In genomic region chr2:83739461-83740124, GRCm38 (mm10) we compare ENCODE assay signal across 10 mouse cellular contexts. TPM values are rescaled to one million over a fixed set of nuclear protein-coding genes. Genes with fewer than 3 reads are reported as not detected.
DNase-seq lines count a peak whose midpoint lies in the region; ATAC-seq and TF ChIP-seq lines count a peak whose summit lies in the region.
"Had no signal": no experiment of that assay in that cellular context is flagged by ENCODE, and none has a peak within 500 bp of the region (broad histone marks: within the 10 kb centered on the region; RNA-seq: fewer than 3 reads in every experiment).

No protein-coding gene starts in this region.

- ATAC-seq in heart, embryonic 16.5 days (replicated peaks; ENCODE audit: extremely low read depth, insufficient read depth, low FRiP score), result peak; percentile 55
- no peak for ATAC-seq in neural tube, embryonic 13.5 days (ENCODE audit: low read depth)
- ATAC-seq in forebrain, embryonic 15.5 days (replicated peaks), result no peak

- H3K4me2 ChIP-seq in heart, embryonic 16.5 days (ENCODE audit: low read depth, low read length), result no peak overlapping the region; the same call in 1 of the 2 replicates
- no peak overlapping the region for H3K4me2 ChIP-seq in neural tube, embryonic 13.5 days
- H3K4me2 ChIP-seq in forebrain, embryonic 15.5 days (replicated peaks), result no peak overlapping the region
- H3K4me2 ChIP-seq: lung, embryonic 15.5 days; neural tube, embryonic 12.5 days had no signal

- H3K27ac ChIP-seq in heart, embryonic 16.5 days (ENCODE audit: low read length), result no peak overlapping the region; the same call in 1 of the 2 replicates
- 0 out of 2 replicates have a peak overlapping the region, but pooled peaks have one; percentile 13 for H3K27ac ChIP-seq in neural tube, embryonic 13.5 days (replicated peaks)
- H3K27ac ChIP-seq in embryonic fibroblast, embryonic 13.5 days (ENCODE audit: insufficient read depth, low read length), result peak overlapping the region; percentile 11; the same call in 1 of the 2 replicates
- no peak overlapping the region for H3K27ac ChIP-seq in forebrain, embryonic 15.5 days (replicated peaks)
- H3K27ac ChIP-seq: neural tube, embryonic 12.5 days had no signal

- TF ChIP-seq POLR2A in embryonic fibroblast, embryonic 13.5 days (IDR thresholded peaks at IDR 0.05; ENCODE audit: low read depth, low read length), result no peak

- peaks cover 10% of the 10 kb centered on the region for H3K36me3 ChIP-seq in heart, embryonic 16.5 days (ENCODE audit: control insufficient read depth, insufficient read depth)
- H3K36me3 ChIP-seq in neural tube, embryonic 13.5 days, result peaks cover 3% of the 10 kb centered on the region; the same call in 1 of the 2 replicates
- H3K36me3 ChIP-seq in forebrain, embryonic 15.5 days, result no peaks in the 10 kb centered on the region

- WGBS in heart, embryonic 16.5 days, result 50% methylated on average over 9 of the region's 9 CpGs
- WGBS in neural tube, embryonic 13.5 days, result 67% methylated on average over 9 of the region's 9 CpGs
- WGBS in forebrain, embryonic 15.5 days, result 84% methylated on average over 9 of the region's 9 CpGs

- H3K4me1 ChIP-seq in heart, embryonic 16.5 days (ENCODE audit: control insufficient read depth, insufficient read depth, low read length), result peaks cover 17% of the 10 kb centered on the region
- H3K4me1 ChIP-seq in neural tube, embryonic 13.5 days (replicated peaks), result peaks cover 19% of the 10 kb centered on the region
- peaks cover 20% of the 10 kb centered on the region for H3K4me1 ChIP-seq in embryonic fibroblast, embryonic 13.5 days (ENCODE audit: control insufficient read depth, insufficient read depth, low read length)
- H3K4me1 ChIP-seq in forebrain, embryonic 15.5 days, result no peaks in the 10 kb centered on the region
- H3K4me1 ChIP-seq: neural tube, embryonic 12.5 days had no signal

- no peak for DNase-seq in heart, postnatal 4 days
- no peak for DNase-seq in neural tube, embryonic 10.5 days (ENCODE audit: extremely low spot score, low spot score)
- DNase-seq in yolk sac, embryonic 10.5 days (ENCODE audit: low spot score), result peak; percentile 42
- no peak for DNase-seq in urinary bladder, postnatal 14 days (ENCODE audit: low spot score)

- H3K9me3 ChIP-seq in heart, embryonic 16.5 days (replicated peaks; ENCODE audit: control insufficient read depth, low read length), result no peaks in the 10 kb centered on the region
- no peaks in the 10 kb centered on the region for H3K9me3 ChIP-seq in neural tube, embryonic 13.5 days
- no peaks in the 10 kb centered on the region for H3K9me3 ChIP-seq in forebrain, embryonic 15.5 days
- H3K9me3 ChIP-seq: lung, embryonic 15.5 days; neural tube, embryonic 12.5 days had no signal

- H3K4me3 ChIP-seq in heart, embryonic 16.5 days (ENCODE audit: low read length), result no peak overlapping the region
- H3K4me3 ChIP-seq in neural tube, embryonic 13.5 days, result no peak overlapping the region
- no peak overlapping the region for H3K4me3 ChIP-seq in embryonic fibroblast, embryonic 13.5 days (ENCODE audit: insufficient read depth, low read length)
- no peak overlapping the region for H3K4me3 ChIP-seq in forebrain, embryonic 15.5 days
- H3K4me3 ChIP-seq: lung, embryonic 15.5 days; neural tube, embryonic 12.5 days had no signal

- no peak overlapping the region for H3K9ac ChIP-seq in heart, embryonic 16.5 days (ENCODE audit: low read length)
- H3K9ac ChIP-seq in neural tube, embryonic 13.5 days, result no peak overlapping the region
- no peak overlapping the region for H3K9ac ChIP-seq in forebrain, embryonic 15.5 days (replicated peaks)
- H3K9ac ChIP-seq: lung, embryonic 15.5 days; neural tube, embryonic 12.5 days had no signal

- no peak for TF ChIP-seq CTCF in embryonic fibroblast, embryonic 13.5 days (IDR thresholded peaks at IDR 0.05; ENCODE audit: borderline replicate concordance, insufficient read depth, low read length)

- no peaks in the 10 kb centered on the region; the same call in 1 of the 2 replicates for H3K27me3 ChIP-seq in heart, embryonic 16.5 days (ENCODE audit: control insufficient read depth, insufficient read depth, low read length)
- no peaks in the 10 kb centered on the region for H3K27me3 ChIP-seq in neural tube, embryonic 13.5 days
- H3K27me3 ChIP-seq in forebrain, embryonic 15.5 days, result no peaks in the 10 kb centered on the region
- H3K27me3 ChIP-seq: lung, embryonic 15.5 days; neural tube, embryonic 12.5 days had no signal

RNA-seq across cellular contexts. Expression of gene Itgav, which starts 15.4 kb away (rescaled TPM):
- polyA plus RNA-seq in heart, embryonic 16.5 days (2015; fragmentation: Nextera tagmentation; extraction: Ambion mirVana), result 34.8 and 43.4 TPM in 2 replicates
- 10 to 100 TPM; 57.2 to 64.7 TPM for total RNA-seq in heart, postnatal 4 days (2021)
- 32.7 and 36.2 TPM in 2 replicates for polyA plus RNA-seq in neural tube, embryonic 13.5 days (2015; fragmentation: Nextera tagmentation; extraction: Ambion mirVana)
- 219 and 315 TPM in 2 replicates for polyA plus RNA-seq in embryonic fibroblast, embryonic 13.5 days (2011; ENCODE audit: insufficient read length, low read depth, missing spikeins)
- polyA plus RNA-seq in forebrain, embryonic 15.5 days (2015; fragmentation: Nextera tagmentation; extraction: Ambion mirVana), result 18.2 and 19.9 TPM in 2 replicates

Comparison
In these comparisons a context has a peak if more than half of its experiments do, and no peak if none do; other contexts are left out.
1. H3K27ac ChIP-seq: peak in neural tube, embryonic 13.5 days (single experiment) and embryonic fibroblast, embryonic 13.5 days (single experiment); none in heart, embryonic 16.5 days (single experiment) and forebrain, embryonic 15.5 days (single experiment).